Mouse (Mus musculus): ENCODE results near the gene Inpp5b.
A peak's percentile ranks its signal among the peaks of the same experiment; 100 is the strongest.
"Not testable (repeated sequence)": the region's sequence is repeated elsewhere in the genome, so short reads cannot be mapped to it uniquely, and the experiment has no call there.

The Inpp5b gene

GRCm38 (mm10) chr4:124741376-124742343 lies at the start of gene Inpp5b:
Gene Inpp5b, plus strand, starts transcription at chr4:124741850.
- DNase-seq (ENCODE audit: extremely low spot score, low read depth, low spot score) = peak; percentile 20

GRCm38 (mm10) chr4:124692416-124692861 lies 49.2 kb upstream of the Inpp5b start:
- DNase-seq (ENCODE audit: extremely low spot score, low read depth, low spot score) = no peak

GRCm38 (mm10) chr4:124693135-124693894 lies 48.3 kb upstream of the Inpp5b start, which contains the start of gene Utp11:
Gene Utp11, minus strand, starts transcription at chr4:124693600.
- no peak for DNase-seq (ENCODE audit: extremely low spot score, low read depth, low spot score)

DNA sequence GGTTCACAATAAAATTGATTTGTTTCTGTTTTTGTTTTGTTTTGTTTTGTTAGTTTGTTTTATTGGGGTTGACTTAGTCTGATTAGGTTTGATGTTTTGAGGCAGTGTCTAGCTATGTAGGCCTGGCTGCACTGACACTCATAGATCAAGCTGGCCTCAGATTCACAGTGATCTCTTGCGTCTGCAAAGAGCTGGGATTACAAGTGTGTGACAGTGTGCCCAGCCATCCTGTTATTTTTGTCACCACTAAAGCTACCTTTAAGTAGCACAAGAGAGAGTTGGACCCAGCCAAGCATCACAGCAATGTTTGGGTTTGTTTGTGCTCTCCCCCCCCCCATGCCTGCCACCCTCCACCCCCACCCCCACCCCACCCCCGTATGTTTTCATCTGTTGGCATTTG lies 47.1 kb upstream of the Inpp5b start:
- DNase-seq (ENCODE audit: extremely low spot score, low read depth, low spot score) = no peak

DNA sequence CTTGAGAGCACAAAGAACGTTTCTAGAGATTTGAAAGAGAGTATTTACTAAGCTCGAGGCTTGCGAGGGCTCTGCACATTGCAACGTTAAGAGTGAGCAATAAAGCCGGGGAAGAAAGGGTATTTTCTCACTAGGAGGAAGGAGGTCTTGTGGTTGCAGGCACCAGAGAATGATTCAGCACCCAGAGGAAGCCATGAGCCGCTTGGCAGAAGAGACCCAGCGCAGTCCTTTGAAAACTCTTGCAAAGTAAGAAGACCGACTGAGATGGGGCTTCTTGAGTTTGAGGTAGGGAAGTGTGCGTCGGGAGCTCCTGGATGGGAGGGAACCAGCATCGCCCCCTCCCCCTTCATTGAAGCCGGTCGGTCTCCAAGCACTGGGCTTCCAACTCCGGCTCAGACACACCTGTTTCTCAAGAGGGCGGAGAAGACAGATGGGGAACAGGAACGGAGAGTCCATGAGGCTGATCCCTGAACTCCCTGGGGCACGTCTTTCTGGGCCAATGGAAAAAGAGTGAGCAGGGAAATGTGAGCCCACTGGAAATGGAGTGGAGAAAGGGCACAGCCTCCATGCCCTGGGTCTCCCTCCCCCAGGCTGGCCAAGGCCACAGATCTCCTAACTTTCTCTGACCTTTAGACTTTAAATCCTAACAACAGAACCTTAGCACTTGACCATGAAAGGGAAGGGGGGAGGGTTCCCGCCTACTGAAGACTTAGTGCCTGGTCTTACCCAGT lies 45.7 kb upstream of the Inpp5b start:
- no peak for DNase-seq (ENCODE audit: extremely low spot score, low read depth, low spot score)

- DNase-seq (ENCODE audit: extremely low spot score, low read depth, low spot score) = no peak
These were observed 41.9 kb upstream of the Inpp5b start for GRCm38 (mm10) chr4:124699791-124700190.

- DNase-seq (ENCODE audit: extremely low spot score, low read depth, low spot score) = no peak
These were observed 41.2 kb upstream of the Inpp5b start, which contains the start of gene Fhl3 for GRCm38 (mm10) chr4:124700248-124700971. Gene Fhl3, plus strand, starts transcription at chr4:124700701.

DNA sequence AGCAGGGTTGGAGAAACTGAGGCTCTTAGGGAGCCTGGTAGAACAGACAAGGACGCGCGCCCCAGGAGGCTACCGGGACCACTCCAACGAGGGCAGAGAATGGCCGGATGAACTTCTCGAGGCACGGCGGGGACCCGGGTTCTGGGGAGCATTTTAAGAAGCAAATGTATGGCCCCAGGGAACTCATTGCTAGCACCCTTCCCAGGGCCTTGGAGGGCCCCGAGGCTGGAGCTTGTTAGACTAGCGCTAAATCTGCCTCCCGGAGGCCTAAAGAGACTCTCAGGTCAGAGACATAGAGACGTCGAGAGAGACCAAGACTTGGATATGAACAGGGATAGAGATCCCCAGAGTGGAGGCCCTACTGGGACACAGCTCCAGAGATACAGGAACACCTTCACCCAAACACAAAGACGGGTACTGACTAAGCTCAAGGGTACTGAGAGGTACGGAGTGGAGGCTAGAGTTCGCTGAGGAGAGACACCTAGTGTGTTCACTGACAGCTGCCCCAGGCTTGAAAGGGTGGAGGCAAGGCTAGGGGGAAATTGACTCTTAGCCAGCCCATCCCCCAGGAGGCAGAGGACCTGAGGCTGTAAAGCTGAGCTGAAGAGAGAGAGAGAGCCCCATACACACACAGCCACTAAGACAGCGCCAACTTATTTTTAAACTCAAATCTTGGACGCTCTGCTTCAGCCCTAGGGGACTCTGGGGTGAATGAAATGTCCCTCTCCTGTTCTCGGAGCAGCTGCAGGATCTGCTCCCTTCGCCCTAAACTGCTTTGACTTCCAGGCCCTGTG lies 40.4 kb upstream of the Inpp5b start:
- DNase-seq (ENCODE audit: extremely low spot score, low read depth, low spot score) = no peak

DNA sequence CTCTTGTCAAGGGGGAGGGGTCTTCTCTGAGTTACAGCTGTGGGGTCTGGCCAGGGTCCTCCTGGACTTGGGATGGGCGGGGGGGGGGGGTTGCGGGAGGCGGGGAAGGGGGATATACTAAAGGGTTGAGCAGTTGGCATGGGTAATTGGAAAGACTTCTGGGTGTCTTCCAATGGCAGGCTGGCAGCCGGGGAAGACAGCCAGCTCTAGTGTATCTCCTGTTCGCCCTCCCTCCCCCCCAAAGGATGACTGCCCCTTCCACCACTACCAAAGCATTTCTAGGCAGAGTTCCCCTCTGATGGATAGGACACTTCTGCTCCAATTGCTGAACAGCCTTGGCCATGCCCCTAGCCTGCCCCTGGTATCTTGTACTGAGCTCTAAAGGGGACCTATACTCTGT lies 39.7 kb upstream of the Inpp5b start:
- DNase-seq (ENCODE audit: extremely low spot score, low read depth, low spot score) = no peak

GRCm38 (mm10) chr4:124703406-124703805 lies 38.2 kb upstream of the Inpp5b start:
- no peak for DNase-seq (ENCODE audit: extremely low spot score, low read depth, low spot score)

DNA sequence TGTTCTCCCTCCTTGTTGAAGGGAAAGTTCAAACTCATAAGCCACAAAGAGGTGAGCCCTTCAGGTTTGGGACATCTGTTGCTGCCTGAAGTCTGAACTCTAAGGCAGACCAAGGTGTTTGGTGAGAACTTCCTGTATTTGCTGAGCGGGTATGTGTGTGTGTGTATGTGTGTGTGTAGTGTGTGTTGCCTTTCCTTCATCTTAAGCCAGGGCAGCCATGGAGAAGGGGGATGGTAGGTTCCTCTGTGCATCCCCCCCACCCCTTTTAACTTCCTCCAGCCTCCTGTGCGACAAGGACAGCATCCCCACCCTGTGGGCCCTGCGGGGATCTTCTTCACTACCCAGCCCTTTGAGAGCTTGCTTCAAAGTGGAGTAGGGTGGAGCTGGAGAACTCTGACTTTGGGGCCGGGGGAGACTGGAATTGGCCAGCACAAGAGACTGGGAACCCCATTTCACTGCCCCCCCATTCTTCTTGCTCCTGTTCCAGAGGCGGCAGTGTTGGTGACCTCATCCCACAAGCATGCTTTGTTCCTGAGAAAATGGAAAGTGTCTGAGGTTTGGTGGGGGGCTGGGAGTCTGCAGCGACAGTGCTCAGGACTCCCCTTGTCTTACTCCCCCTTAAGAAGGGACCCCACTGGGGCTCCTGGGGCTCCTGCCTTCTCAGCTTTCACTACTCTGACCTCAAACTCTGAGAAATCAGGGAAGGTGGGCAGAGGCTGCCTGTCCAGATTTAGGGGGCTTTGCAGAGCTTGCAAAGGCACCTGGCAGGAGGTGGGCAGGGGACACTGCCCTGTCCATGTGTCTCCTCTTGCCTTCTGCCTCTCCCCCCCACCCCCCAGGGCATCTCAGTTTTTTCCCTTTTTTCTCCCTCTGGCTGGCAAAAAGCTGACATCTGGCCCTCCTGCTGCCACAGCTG lies 37.5 kb upstream of the Inpp5b start:
- no peak for DNase-seq (ENCODE audit: extremely low spot score, low read depth, low spot score)

GRCm38 (mm10) chr4:124704797-124705474 lies 36.7 kb upstream of the Inpp5b start:
- DNase-seq (ENCODE audit: extremely low spot score, low read depth, low spot score) = no peak

- DNase-seq (ENCODE audit: extremely low spot score, low read depth, low spot score) = no peak
These were observed 35.9 kb upstream of the Inpp5b start for GRCm38 (mm10) chr4:124705661-124706269.

GRCm38 (mm10) chr4:124707381-124708199 lies 34.1 kb upstream of the Inpp5b start:
- DNase-seq (ENCODE audit: extremely low spot score, low read depth, low spot score) = not testable (repeated sequence)

- not testable (repeated sequence) for DNase-seq (ENCODE audit: extremely low spot score, low read depth, low spot score)
These were observed 33.5 kb upstream of the Inpp5b start for GRCm38 (mm10) chr4:124708200-124708517.

- no peak for DNase-seq (ENCODE audit: extremely low spot score, low read depth, low spot score)
These were observed 32.9 kb upstream of the Inpp5b start for GRCm38 (mm10) chr4:124708518-124709477.
